Mouse (Mus musculus): Measurements from ENCODE around the gene Nprl3. TPM values are rescaled to one million over a fixed set of nuclear protein-coding genes. Genes with fewer than 3 reads are reported as not detected.

The Nprl3 gene
- polyA plus RNA-seq, 1 experiment = 81.0 TPM

DNA sequence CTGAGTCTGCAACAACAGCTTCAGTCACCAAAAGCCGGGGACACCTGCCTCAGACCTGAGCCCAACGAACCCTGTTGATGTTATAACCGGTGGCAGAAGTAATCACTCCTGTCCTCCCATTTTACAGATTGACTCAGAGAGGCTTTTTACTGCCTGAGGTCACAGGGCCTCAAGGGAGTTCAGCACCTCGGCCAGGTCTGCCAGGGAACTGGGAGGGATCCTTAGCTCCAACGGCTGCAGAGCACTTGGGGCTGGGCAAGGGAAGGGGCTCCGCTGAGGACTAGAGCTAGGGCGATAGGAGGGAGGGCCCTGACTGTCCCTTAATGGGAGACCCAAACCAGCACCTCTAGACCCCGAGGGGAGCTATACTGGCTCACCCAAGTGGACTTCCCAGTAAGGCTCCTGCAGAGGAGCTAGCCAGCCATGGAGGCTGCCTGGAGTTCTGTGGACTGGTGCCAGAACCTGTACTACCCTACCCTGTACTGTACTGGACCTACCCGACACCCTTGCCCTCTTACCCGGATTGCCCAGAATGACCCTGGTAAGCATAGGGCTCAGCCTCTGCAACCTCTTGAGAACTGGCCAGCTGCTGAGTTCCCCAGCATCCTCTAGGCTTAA is 46.8 kb downstream of the Nprl3 start:
- H3K27ac ChIP-seq (ENCODE audit: insufficient read depth, low read length) = no peak overlapping the region
- DNase-seq = peak in 1 of 2 experiments; percentile 23
- WGBS = 72% methylated on average over 10 of the region's 10 CpGs
- peak overlapping the region; percentile 7 for H3K4me3 ChIP-seq (replicated peaks; ENCODE audit: insufficient read depth, low read depth, low read length)
- peaks cover 17% of the 10 kb centered on the region for H3K4me1 ChIP-seq (ENCODE audit: control insufficient read depth, insufficient read depth, low read length)
- H3K27me3 ChIP-seq (ENCODE audit: control insufficient read depth, insufficient read depth, low read length) = no peaks in the 10 kb centered on the region
- TF ChIP-seq CTCF (IDR thresholded peaks at IDR 0.05; ENCODE audit: borderline replicate concordance, insufficient read depth, low read depth, low read length) (no peak), POLR2A (IDR thresholded peaks at IDR 0.05; ENCODE audit: borderline replicate concordance, insufficient read depth, low read length) (no peak)

DNA sequence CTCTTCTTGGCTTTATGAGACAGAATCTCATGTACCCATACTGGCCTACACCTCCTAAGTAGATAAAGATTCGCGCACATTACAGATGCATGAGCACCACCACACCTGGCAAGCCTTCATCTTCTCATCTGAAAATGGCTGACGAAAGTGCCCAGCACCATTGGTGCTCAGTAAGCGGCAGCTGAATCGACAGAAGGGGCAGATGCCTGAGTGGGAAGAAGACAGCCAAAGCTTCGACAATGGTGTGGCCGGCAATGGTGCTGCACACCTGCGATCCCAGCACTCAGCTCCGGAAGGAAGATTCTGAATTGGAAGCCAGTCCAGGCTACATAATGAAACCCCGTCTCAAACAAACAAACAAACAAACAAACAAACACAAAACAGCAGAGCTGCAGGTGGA is 48.2 kb downstream of the Nprl3 start:
- no peak for TF ChIP-seq CTCF (IDR thresholded peaks at IDR 0.05; ENCODE audit: borderline replicate concordance, insufficient read depth, low read depth, low read length)
- no peak for TF ChIP-seq POLR2A (IDR thresholded peaks at IDR 0.05; ENCODE audit: borderline replicate concordance, insufficient read depth, low read length)

GRCm38 (mm10) chr11:32218501-32219050 is 48.9 kb downstream of the Nprl3 start:
- Histone ChIP-seq H3K4me1 (ENCODE audit: control insufficient read depth, insufficient read depth, low read length) (peaks cover 11% of the 10 kb centered on the region), H3K27me3 (ENCODE audit: control insufficient read depth, insufficient read depth, low read length) (no peaks in the 10 kb centered on the region), H3K27ac (ENCODE audit: insufficient read depth, low read length) (no peak overlapping the region), H3K4me3 (replicated peaks; ENCODE audit: insufficient read depth, low read depth, low read length) (no peak overlapping the region)
- no peak for DNase-seq
- WGBS = 70% methylated on average over 6 of the region's 6 CpGs
- no peak for TF ChIP-seq CTCF (IDR thresholded peaks at IDR 0.05; ENCODE audit: borderline replicate concordance, insufficient read depth, low read depth, low read length)
- TF ChIP-seq POLR2A (IDR thresholded peaks at IDR 0.05; ENCODE audit: borderline replicate concordance, insufficient read depth, low read length) = no peak

More for the DNA sequence above, 48.2 kb downstream of the Nprl3 start:
- no peak overlapping the region for H3K27ac ChIP-seq (ENCODE audit: insufficient read depth, low read length)
- WGBS = 74% methylated on average over 10 of the region's 10 CpGs
- H3K4me3 ChIP-seq (replicated peaks; ENCODE audit: insufficient read depth, low read depth, low read length) = no peak overlapping the region
- no peak for DNase-seq
- H3K4me1 ChIP-seq (ENCODE audit: control insufficient read depth, insufficient read depth, low read length) = peaks cover 11% of the 10 kb centered on the region
- H3K27me3 ChIP-seq (ENCODE audit: control insufficient read depth, insufficient read depth, low read length) = no peaks in the 10 kb centered on the region

DNA sequence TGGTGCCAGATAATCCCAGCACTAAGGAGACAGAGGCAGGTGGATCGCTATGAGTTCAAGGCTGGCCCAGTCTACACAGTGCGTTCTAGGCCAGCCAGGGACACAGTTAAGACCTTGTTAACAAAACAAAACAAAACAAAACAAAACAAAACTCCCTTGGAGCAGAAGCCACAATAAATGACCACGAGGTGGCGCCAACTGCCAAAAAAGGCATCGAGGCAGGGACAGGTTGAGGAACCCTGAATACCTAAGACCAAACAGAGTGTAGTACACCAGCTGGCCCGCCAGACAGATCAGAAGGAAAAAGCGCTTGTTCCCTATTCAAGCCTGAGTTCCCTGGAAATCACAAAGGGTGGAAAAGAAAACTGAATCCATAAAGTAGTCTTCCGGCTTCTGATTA is 50.7 kb downstream of the Nprl3 start:
- TF ChIP-seq CTCF (IDR thresholded peaks at IDR 0.05; ENCODE audit: borderline replicate concordance, insufficient read depth, low read depth, low read length) (peak; percentile 93), POLR2A (IDR thresholded peaks at IDR 0.05; ENCODE audit: borderline replicate concordance, insufficient read depth, low read length) (no peak)
- H3K4me1 ChIP-seq (ENCODE audit: control insufficient read depth, insufficient read depth, low read length) = 0 out of 2 replicates have a peak, but pooled peaks cover 3% of the 10 kb centered on the region
- no peak overlapping the region for H3K4me3 ChIP-seq (replicated peaks; ENCODE audit: insufficient read depth, low read depth, low read length)
- no peaks in the 10 kb centered on the region for H3K27me3 ChIP-seq (ENCODE audit: control insufficient read depth, insufficient read depth, low read length)
- WGBS = 19% methylated on average over 8 of the region's 8 CpGs
- no peak overlapping the region for H3K27ac ChIP-seq (ENCODE audit: insufficient read depth, low read length)
- peak; percentile 73 to 81 for DNase-seq

GRCm38 (mm10) chr11:32215372-32216162 is 51.9 kb downstream of the Nprl3 start:
- Histone ChIP-seq H3K27me3 (ENCODE audit: control insufficient read depth, insufficient read depth, low read length) (no peaks in the 10 kb centered on the region), H3K27ac (ENCODE audit: insufficient read depth, low read length) (no peak overlapping the region), H3K4me1 (ENCODE audit: control insufficient read depth, insufficient read depth, low read length) (0 out of 2 replicates have a peak, but pooled peaks cover 3% of the 10 kb centered on the region), H3K4me3 (replicated peaks; ENCODE audit: insufficient read depth, low read depth, low read length) (no peak overlapping the region)
- DNase-seq = no peak
- TF ChIP-seq CTCF (IDR thresholded peaks at IDR 0.05; ENCODE audit: borderline replicate concordance, insufficient read depth, low read depth, low read length) = no peak
- no peak for TF ChIP-seq POLR2A (IDR thresholded peaks at IDR 0.05; ENCODE audit: borderline replicate concordance, insufficient read depth, low read length)
- 91% methylated on average over 18 of the region's 18 CpGs for WGBS

GRCm38 (mm10) chr11:32210623-32211022 is 56.9 kb downstream of the Nprl3 start:
- H3K4me3 ChIP-seq (replicated peaks; ENCODE audit: insufficient read depth, low read depth, low read length) = no peak overlapping the region
- no peaks in the 10 kb centered on the region for H3K4me1 ChIP-seq (ENCODE audit: control insufficient read depth, insufficient read depth, low read length)
- TF ChIP-seq CTCF (IDR thresholded peaks at IDR 0.05; ENCODE audit: borderline replicate concordance, insufficient read depth, low read depth, low read length) (no peak), POLR2A (IDR thresholded peaks at IDR 0.05; ENCODE audit: borderline replicate concordance, insufficient read depth, low read length) (no peak)
- H3K27me3 ChIP-seq (ENCODE audit: control insufficient read depth, insufficient read depth, low read length) = no peaks in the 10 kb centered on the region
- no peak for DNase-seq
- H3K27ac ChIP-seq (ENCODE audit: insufficient read depth, low read length) = no peak overlapping the region
- 83% methylated on average over 9 of the region's 9 CpGs for WGBS

GRCm38 (mm10) chr11:32205058-32205873 is 62.2 kb downstream of the Nprl3 start, which contains the start of gene Snrnp25:
Gene Snrnp25 (plus strand): TSS chr11:32205415.
- Histone ChIP-seq H3K27ac (ENCODE audit: insufficient read depth, low read length) (no peak within 1 kb of the TSS), H3K27me3 (ENCODE audit: control insufficient read depth, insufficient read depth, low read length) (no peaks in the 10 kb centered on the region), H3K4me3 (replicated peaks; ENCODE audit: insufficient read depth, low read depth, low read length) (peak within 1 kb of the TSS; percentile 79), H3K4me1 (ENCODE audit: control insufficient read depth, insufficient read depth, low read length) (no peaks in the 10 kb centered on the region)
- WGBS = under 1% methylated on average over 52 of the region's 52 CpGs
- peak; percentile 96 to 97 for DNase-seq
- TF ChIP-seq POLR2A (IDR thresholded peaks at IDR 0.05; ENCODE audit: borderline replicate concordance, insufficient read depth, low read length) (peak; percentile 81; the same call in 1 of the 2 replicates), CTCF (IDR thresholded peaks at IDR 0.05; ENCODE audit: borderline replicate concordance, insufficient read depth, low read depth, low read length) (peak; percentile 38)

All from cerebellum, adult 2 months (tissue).